ENCODE assay signal across 31 mouse cellular contexts in the genomic region with DNA sequence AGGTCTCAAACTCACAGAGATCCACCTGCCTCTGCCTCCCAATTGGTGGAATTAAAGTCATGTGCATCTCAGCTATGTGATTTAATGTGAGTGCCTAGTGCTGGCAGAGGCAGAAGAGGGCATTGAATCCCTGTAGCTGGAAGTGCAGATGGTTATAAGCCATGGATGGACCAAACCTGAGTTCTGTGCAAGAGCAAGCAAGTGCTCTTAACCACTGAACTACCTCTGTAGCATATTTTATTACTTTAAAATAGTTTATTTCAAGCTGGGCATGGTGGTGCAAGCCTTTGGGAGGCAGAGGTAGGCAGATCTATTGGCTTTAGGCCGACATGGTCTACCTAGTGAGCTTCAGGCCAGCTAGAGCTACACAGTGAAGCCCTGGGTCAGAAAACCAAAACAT.
"Had no signal": no experiment of that assay in that cellular context is flagged by ENCODE, and none has a peak within 500 bp of the region (broad histone marks: within the 10 kb centered on the region; RNA-seq: fewer than 3 reads in every experiment).

No protein-coding gene starts in this region.

- H3K27ac ChIP-seq: left cerebral cortex, adult 2 months; limb, embryonic 10.5 days; limb, embryonic 12.5 days; limb, embryonic 13.5 days; limb, embryonic 15.5 days; liver, embryonic 12.5 days; liver, embryonic 13.5 days; liver, embryonic 14.5 days; liver, embryonic 15.5 days; lung, embryonic 15.5 days; macrophage; midbrain, embryonic 10.5 days; midbrain, embryonic 12.5 days; midbrain, embryonic 13.5 days; midbrain, embryonic 15.5 days; neural tube, embryonic 12.5 days had no signal

- H3K9ac ChIP-seq: limb, embryonic 12.5 days; limb, embryonic 13.5 days; limb, embryonic 15.5 days; liver, embryonic 12.5 days; liver, embryonic 13.5 days; liver, embryonic 14.5 days; liver, embryonic 15.5 days; liver, postnatal 0 days; lung, embryonic 14.5 days; lung, embryonic 15.5 days; midbrain, embryonic 12.5 days; midbrain, embryonic 13.5 days; midbrain, embryonic 15.5 days; neural tube, embryonic 12.5 days had no signal

- H3K4me3 ChIP-seq: left cerebral cortex, adult 2 months; limb, embryonic 10.5 days; limb, embryonic 12.5 days; limb, embryonic 13.5 days; limb, embryonic 15.5 days; liver, embryonic 12.5 days; liver, embryonic 13.5 days; liver, embryonic 15.5 days; lung, embryonic 15.5 days; megakaryocyte, embryonic 14.5 days; midbrain, embryonic 10.5 days; midbrain, embryonic 12.5 days; midbrain, embryonic 13.5 days; midbrain, embryonic 15.5 days; myocyte; neural tube, embryonic 12.5 days had no signal

- H3K9me3 ChIP-seq: limb, embryonic 10.5 days; limb, embryonic 12.5 days; limb, embryonic 13.5 days; limb, embryonic 15.5 days; liver, embryonic 12.5 days; liver, embryonic 13.5 days; liver, embryonic 15.5 days; lung, embryonic 15.5 days; megakaryocyte, embryonic 14.5 days; midbrain, embryonic 10.5 days; midbrain, embryonic 12.5 days; midbrain, embryonic 13.5 days; midbrain, embryonic 15.5 days; neural tube, embryonic 12.5 days had no signal

- DNase-seq: left cerebral cortex, postnatal 4 days; liver; liver, embryonic 13.5 days; liver, postnatal 0 days; lung, adult 18-20 months; lung, adult 2 months; lung, embryonic 14.5 days; lung, postnatal 10 days; lung, postnatal 14 days; lung, postnatal 36 days; lung, postnatal 4 days had no signal

- ATAC-seq: liver, embryonic 12.5 days; liver, postnatal 0 days; lung, postnatal 0 days; midbrain, embryonic 13.5 days; midbrain, embryonic 15.5 days; midbrain, embryonic 16.5 days had no signal

- H3K4me2 ChIP-seq: limb, embryonic 12.5 days; limb, embryonic 13.5 days; limb, embryonic 15.5 days; liver, embryonic 11.5 days; liver, embryonic 12.5 days; liver, embryonic 13.5 days; liver, embryonic 15.5 days; lung, embryonic 14.5 days; lung, embryonic 15.5 days; midbrain, embryonic 12.5 days; midbrain, embryonic 13.5 days; midbrain, embryonic 15.5 days; neural tube, embryonic 12.5 days had no signal

- H3K27me3 ChIP-seq: limb, embryonic 12.5 days; limb, embryonic 13.5 days; limb, embryonic 15.5 days; liver, embryonic 12.5 days; liver, embryonic 13.5 days; liver, embryonic 15.5 days; lung, embryonic 15.5 days; megakaryocyte, embryonic 14.5 days; midbrain, embryonic 12.5 days; midbrain, embryonic 13.5 days; midbrain, embryonic 15.5 days; neural tube, embryonic 12.5 days had no signal

- H3K4me1 ChIP-seq: limb, embryonic 10.5 days; limb, embryonic 12.5 days; limb, embryonic 13.5 days; limb, embryonic 15.5 days; lung, embryonic 15.5 days; midbrain, embryonic 12.5 days; midbrain, embryonic 13.5 days; midbrain, embryonic 15.5 days; neural tube, embryonic 12.5 days had no signal
